Mouse (Mus musculus) liver, embryonic 11.5 days (tissue): Measurements from ENCODE around the gene Pld4. TPM values are rescaled to one million over a fixed set of nuclear protein-coding genes. Genes with fewer than 3 reads are reported as not detected.

Source experiments
- ATAC-seq: fragments of 200-750 bp; cut with Nextera tagmentation; replicated peaks from 2 replicates; pipeline ENCODE4 v1.8.0; 2017; ENCODE audit warnings: moderate number of reproducible peaks, mild to moderate bottlenecking, moderate TSS enrichment, moderate library complexity; ENCODE audit not compliant: low FRiP score
- DNase-seq: peaks from one replicate; pipeline ENCODE4 v3.0.0-alpha.2; 2017; ENCODE audit warnings: low spot score
- H3K27ac ChIP-seq: fragments of 300-500 bp; sonication (generic); 2 replicates; pipeline ENCODE4 v1.5.1; 2014; ENCODE audit warnings: mild to moderate bottlenecking, low read depth, low read length, control low read depth
- H3K27me3 ChIP-seq: fragments of 300-500 bp; sonication (generic); replicated peaks from 2 replicates; pipeline ENCODE4 v1.6.1; 2014; ENCODE audit warnings: low read length, mixed read lengths; ENCODE audit not compliant: control insufficient read depth, insufficient read depth
- H3K36me3 ChIP-seq: fragments of 300-500 bp; sonication (generic); 2 replicates; pipeline ENCODE4 v1.6.1; 2014; ENCODE audit warnings: mild to moderate bottlenecking, low read length, moderate library complexity, mixed read lengths; ENCODE audit not compliant: control insufficient read depth, insufficient read depth
- H3K4me1 ChIP-seq: fragments of 300-500 bp; sonication (generic); replicated peaks from 2 replicates; pipeline ENCODE4 v1.6.1; 2014; ENCODE audit warnings: low read length, mixed read lengths; ENCODE audit not compliant: control insufficient read depth, insufficient read depth
- H3K4me2 ChIP-seq: fragments of 300-500 bp; sonication (generic); 2 replicates; pipeline ENCODE4 v1.6.1; 2014; ENCODE audit warnings: mild to moderate bottlenecking, control low read depth, moderate library complexity
- H3K4me3 ChIP-seq: fragments of 300-500 bp; sonication (generic); 2 replicates; pipeline ENCODE4 v1.5.1; 2014; ENCODE audit warnings: low read depth, low read length, control low read depth
- H3K9ac ChIP-seq: fragments of 300-500 bp; sonication (generic); 2 replicates; pipeline ENCODE4 v1.6.1; 2014; ENCODE audit warnings: low read depth, low read length, control low read depth
- H3K9me3 ChIP-seq: fragments of 300-500 bp; sonication (generic); 2 replicates; pipeline ENCODE4 v1.6.1; 2016; ENCODE audit warnings: low read length, inconsistent platforms, mixed read lengths; ENCODE audit not compliant: control insufficient read depth
- WGBS: fragments of 180-500 bp; shearing (Covaris S2); extraction: QIAGEN DNeasy Blood & Tissue Kit; methylation state at CpG from one replicate; pipeline ENCODE4 v1.1.7; 2014; 5-methylcytosine and 5-hydroxymethylcytosine counted together
- polyA plus RNA-seq: library from polyadenylated mRNA; unstranded; fragments of >200 nt; fragmentation: Nextera tagmentation; extraction: Ambion mirVana; gene quantifications from 2 replicates; pipeline ENCODE4 v1.2.1, GENCODE M21; 2014

Gene Pld4
- polyA plus RNA-seq, 1 experiment from 2014 or later = 7.4 TPM

DNA sequence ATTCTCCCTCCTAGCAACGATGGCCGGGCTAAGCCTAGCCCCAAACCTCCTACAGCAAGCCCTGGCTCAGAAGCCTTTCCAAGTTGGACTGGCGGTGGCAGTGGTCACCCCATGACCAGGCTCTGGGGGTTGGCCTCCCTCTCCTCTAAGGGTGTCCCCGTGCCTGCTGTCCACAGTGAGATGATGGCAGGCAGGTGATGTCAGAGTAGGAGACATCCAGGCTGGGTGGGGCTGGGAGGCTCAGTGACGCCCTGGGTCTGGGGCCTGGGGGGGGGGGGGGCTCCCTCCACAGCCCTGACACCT lies 37.5 kb upstream of the Pld4 start:
- Histone ChIP-seq H3K36me3 (no peaks in the 10 kb centered on the region), H3K4me1 (peaks cover 4% of the 10 kb centered on the region; the same call in 1 of the 2 replicates), H3K27me3 (peaks cover 41% of the 10 kb centered on the region), H3K9ac (no peak overlapping the region), H3K27ac (no peak overlapping the region), H3K4me3 (peak overlapping the region; percentile 75), H3K9me3 (no peaks in the 10 kb centered on the region), H3K4me2 (peak overlapping the region; percentile 94)
- WGBS = 16% methylated on average over 4 of the region's 5 CpGs
- no peak for DNase-seq
- ATAC-seq = no peak

DNA sequence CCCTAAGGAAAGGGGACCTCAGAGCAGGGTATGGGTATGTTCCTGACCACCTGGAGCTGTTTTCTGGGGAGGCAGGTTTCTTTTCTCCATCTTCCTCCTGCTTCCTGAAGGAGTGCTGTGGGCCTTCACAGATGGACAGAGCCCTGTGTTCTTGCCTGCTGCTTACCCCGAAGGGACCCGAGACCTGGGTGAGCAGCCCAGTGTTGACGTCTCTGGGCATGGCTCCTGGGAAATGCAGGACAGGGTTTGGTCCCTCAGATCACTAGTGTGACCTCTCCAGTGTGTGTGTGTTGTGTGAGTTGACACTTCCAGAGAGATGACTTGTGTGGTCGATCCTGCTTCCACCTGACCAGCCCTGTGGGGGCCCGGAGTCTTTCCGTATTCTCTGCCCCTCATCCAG lies 37.0 kb upstream of the Pld4 start:
- ATAC-seq (no peak), DNase-seq (no peak)
- 82% methylated on average over 6 of the region's 6 CpGs for WGBS
- H3K4me3 ChIP-seq = peak overlapping the region; percentile 75
- H3K4me1 ChIP-seq = peaks cover 4% of the 10 kb centered on the region; the same call in 1 of the 2 replicates
- H3K4me2 ChIP-seq = peak overlapping the region; percentile 94; the same call in 1 of the 2 replicates
- H3K27ac ChIP-seq = no peak overlapping the region
- H3K9me3 ChIP-seq = no peaks in the 10 kb centered on the region
- H3K36me3 ChIP-seq = no peaks in the 10 kb centered on the region
- H3K27me3 ChIP-seq = peaks cover 41% of the 10 kb centered on the region
- no peak overlapping the region for H3K9ac ChIP-seq

GRCm38 (mm10) chr12:112724077-112724805 lies 36.2 kb upstream of the Pld4 start:
- ATAC-seq (0 out of 2 replicates have a peak, but pooled peaks have one; percentile 35), DNase-seq (peak; percentile 58)
- Histone ChIP-seq H3K4me3 (no peak overlapping the region), H3K36me3 (no peaks in the 10 kb centered on the region), H3K9ac (no peak overlapping the region), H3K4me1 (peaks cover 4% of the 10 kb centered on the region; the same call in 1 of the 2 replicates), H3K27ac (no peak overlapping the region), H3K9me3 (no peaks in the 10 kb centered on the region), H3K27me3 (peaks cover 41% of the 10 kb centered on the region), H3K4me2 (no peak overlapping the region; the same call in 1 of the 2 replicates)
- WGBS = 69% methylated on average over 11 of the region's 11 CpGs

DNA sequence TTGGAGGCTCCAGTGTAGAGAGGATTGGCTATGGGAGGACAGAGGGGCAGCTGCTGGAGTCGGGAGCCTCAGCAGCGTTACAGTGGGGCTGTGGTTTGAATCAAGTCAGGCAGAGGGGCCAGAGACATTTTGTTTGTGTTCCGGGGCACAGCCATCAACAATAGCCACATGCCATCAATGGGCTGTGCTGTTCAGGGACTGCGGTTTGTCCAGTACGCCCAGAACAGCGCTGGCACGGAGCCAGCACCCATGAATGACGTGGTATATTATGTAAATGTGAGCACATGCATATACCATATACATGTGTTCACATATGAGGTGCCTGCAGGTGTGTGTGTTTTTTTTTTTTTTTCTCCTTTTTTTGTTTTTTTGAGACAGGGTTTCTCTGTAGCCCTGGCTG lies 32.7 kb upstream of the Pld4 start:
- no peak for DNase-seq
- no peak overlapping the region for H3K27ac ChIP-seq
- 76% methylated on average over 8 of the region's 8 CpGs for WGBS

GRCm38 (mm10) chr12:112730808-112731207 lies 29.6 kb upstream of the Pld4 start:
- WGBS = 71% methylated on average over 14 of the region's 14 CpGs
- H3K27ac ChIP-seq = no peak overlapping the region
- H3K27me3 ChIP-seq = no peaks in the 10 kb centered on the region
- ATAC-seq (no peak), DNase-seq (no peak)
- no peaks in the 10 kb centered on the region; the same call in 1 of the 2 replicates for H3K36me3 ChIP-seq
- H3K4me2 ChIP-seq = no peak overlapping the region
- H3K4me3 ChIP-seq = no peak overlapping the region
- H3K9ac ChIP-seq = no peak overlapping the region
- H3K9me3 ChIP-seq = no peaks in the 10 kb centered on the region
- H3K4me1 ChIP-seq = no peaks in the 10 kb centered on the region

More for the DNA sequence above, 32.7 kb upstream of the Pld4 start:
- no peaks in the 10 kb centered on the region for H3K9me3 ChIP-seq
- peaks cover 14% of the 10 kb centered on the region for H3K27me3 ChIP-seq
- no peaks in the 10 kb centered on the region for H3K4me1 ChIP-seq
- no peak for ATAC-seq
- H3K36me3 ChIP-seq = no peaks in the 10 kb centered on the region
- no peak overlapping the region for H3K9ac ChIP-seq
- H3K4me3 ChIP-seq = no peak overlapping the region
- H3K4me2 ChIP-seq = no peak overlapping the region

DNA sequence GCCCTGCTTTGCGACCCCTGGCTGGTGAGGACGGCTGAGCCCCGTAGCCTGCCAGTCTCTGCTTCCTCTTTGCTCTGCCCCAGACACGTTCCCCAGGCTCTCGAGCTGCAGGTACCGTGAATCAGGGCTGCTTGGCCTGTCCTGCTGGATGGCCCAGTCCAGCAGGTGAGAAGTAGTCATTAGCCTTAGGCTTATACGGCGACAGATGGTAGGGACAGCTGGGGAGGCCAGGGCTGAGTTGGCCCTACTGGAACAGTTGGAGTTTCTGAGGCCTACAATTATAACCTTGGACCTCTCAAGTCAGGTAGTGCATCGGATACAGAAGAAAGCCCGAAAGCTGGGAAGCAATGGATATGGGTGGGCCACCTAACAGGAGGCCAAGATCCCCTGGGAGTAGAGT lies 27.9 kb upstream of the Pld4 start:
- WGBS = 76% methylated on average over 10 of the region's 10 CpGs
- Histone ChIP-seq H3K9me3 (no peaks in the 10 kb centered on the region), H3K4me3 (no peak overlapping the region), H3K4me1 (no peaks in the 10 kb centered on the region), H3K9ac (no peak overlapping the region), H3K27me3 (no peaks in the 10 kb centered on the region), H3K4me2 (no peak overlapping the region), H3K36me3 (no peaks in the 10 kb centered on the region; the same call in 1 of the 2 replicates), H3K27ac (no peak overlapping the region)
- ATAC-seq (no peak), DNase-seq (no peak)

- no peaks in the 10 kb centered on the region; the same call in 1 of the 2 replicates for H3K36me3 ChIP-seq
- H3K27me3 ChIP-seq = no peaks in the 10 kb centered on the region
- H3K9me3 ChIP-seq = no peaks in the 10 kb centered on the region
- no peaks in the 10 kb centered on the region for H3K4me1 ChIP-seq
- H3K9ac ChIP-seq = no peak overlapping the region
- ATAC-seq = no peak
- H3K4me2 ChIP-seq = no peak overlapping the region
- DNase-seq = no peak
- H3K27ac ChIP-seq = no peak overlapping the region
- H3K4me3 ChIP-seq = no peak overlapping the region
- 60% methylated on average over 2 of the region's 2 CpGs for WGBS
These were observed 26.2 kb upstream of the Pld4 start for GRCm38 (mm10) chr12:112734108-112734820.

- Histone ChIP-seq H3K4me2 (no peak overlapping the region), H3K27ac (no peak overlapping the region), H3K4me3 (no peak overlapping the region), H3K4me1 (no peaks in the 10 kb centered on the region), H3K36me3 (no peaks in the 10 kb centered on the region; the same call in 1 of the 2 replicates), H3K27me3 (no peaks in the 10 kb centered on the region), H3K9ac (no peak overlapping the region), H3K9me3 (no peaks in the 10 kb centered on the region)
- ATAC-seq (no peak), DNase-seq (no peak)
- 77% methylated on average over 19 of the region's 19 CpGs for WGBS
These were observed 25.4 kb upstream of the Pld4 start for GRCm38 (mm10) chr12:112734881-112735655.
